Mouse (Mus musculus) spleen, adult 2 months (tissue): ENCODE results near the gene Rab3gap1. TPM values are rescaled to one million over a fixed set of nuclear protein-coding genes. Genes with fewer than 3 reads are reported as not detected.
"Not testable (repeated sequence)": the region's sequence is repeated elsewhere in the genome, so short reads cannot be mapped to it uniquely, and the experiment has no call there.

Source experiments
- DNase-seq, 2 experiments: peaks; one replicate each; pipeline versions ENCODE4 v3.0.0 to v3.0.0-alpha.2; 2012 to 2021; ENCODE audit warnings: low spot score in 2 of 2, low read depth in 1 of 2
- H3K27ac ChIP-seq: fragments of 200-500 bp; 2 replicates; pipeline ENCODE4 v1.5.1; 2012; ENCODE audit warnings: low read length, inconsistent platforms; ENCODE audit not compliant: insufficient read depth
- H3K27me3 ChIP-seq: fragments of 200-500 bp; 2 replicates; pipeline ENCODE4 v1.6.1; 2012; ENCODE audit warnings: mild to moderate bottlenecking, moderate library complexity, low read length, inconsistent platforms; ENCODE audit not compliant: control insufficient read depth, insufficient read depth
- H3K36me3 ChIP-seq: fragments of 200-500 bp; 2 replicates; pipeline ENCODE4 v1.6.1; 2012; ENCODE audit warnings: mild to moderate bottlenecking, low read length, inconsistent platforms; ENCODE audit not compliant: control insufficient read depth, insufficient read depth
- H3K4me1 ChIP-seq: fragments of 200-500 bp; 2 replicates; pipeline ENCODE4 v1.6.1; 2011; ENCODE audit warnings: inconsistent platforms; ENCODE audit not compliant: control insufficient read depth, insufficient read depth, insufficient read length
- H3K4me3 ChIP-seq: fragments of 200-500 bp; 2 replicates; pipeline ENCODE4 v1.5.1; 2011; ENCODE audit warnings: mild to moderate bottlenecking, inconsistent platforms; ENCODE audit not compliant: insufficient read depth, insufficient read length; ENCODE audit errors: extremely low read depth
- CTCF ChIP-seq: fragments of 200-500 bp; IDR thresholded peaks from 2 replicates; pipeline ENCODE4 v1.5.1; 2011; ENCODE audit warnings: mild to moderate bottlenecking, inconsistent platforms; ENCODE audit not compliant: insufficient read depth, insufficient read length, insufficient replicate concordance; ENCODE audit errors: extremely low read depth
- POLR2A ChIP-seq: fragments of 200-500 bp; IDR thresholded peaks from 2 replicates; pipeline ENCODE4 v1.6.1; 2011; ENCODE audit warnings: low read depth, low read length, inconsistent platforms
- WGBS: fragments of 180-500 bp; shearing (Covaris S2); methylation state at CpG from one replicate; pipeline ENCODE4 v1.1.7; 2018; 5-methylcytosine and 5-hydroxymethylcytosine counted together
- polyA plus RNA-seq: library from polyadenylated mRNA; depleted of rRNA; stranded (reverse); fragments of >200 nt; gene quantifications from 2 replicates; pipeline ENCODE4 v1.2.3, GENCODE M21; 2012

The Rab3gap1 gene
- polyA plus RNA-seq, 1 experiment: 17.7 TPM

- no peaks in the 10 kb centered on the region for H3K4me1 ChIP-seq
- WGBS: 90% methylated on average over 3 of the region's 3 CpGs
- no peak for TF ChIP-seq CTCF
- no peak overlapping the region for H3K27ac ChIP-seq
- H3K4me3 ChIP-seq: no peak overlapping the region
- peaks cover 16% of the 10 kb centered on the region for H3K36me3 ChIP-seq
- H3K27me3 ChIP-seq: no peaks in the 10 kb centered on the region
- no peak for DNase-seq
Measured at GRCm38 (mm10) chr1:127945696-127946575, 77.4 kb downstream of the Rab3gap1 start.

- Histone ChIP-seq H3K4me1 (no peaks in the 10 kb centered on the region), H3K4me3 (no peak overlapping the region), H3K27ac (no peak overlapping the region), H3K36me3 (peaks cover 16% of the 10 kb centered on the region), H3K27me3 (no peaks in the 10 kb centered on the region)
- 93% methylated on average over 5 of the region's 5 CpGs for WGBS
- DNase-seq: no peak
- no peak for TF ChIP-seq POLR2A
- TF ChIP-seq CTCF: no peak
Measured at GRCm38 (mm10) chr1:127946615-127947249, 78.2 kb downstream of the Rab3gap1 start.

GRCm38 (mm10) chr1:127948748-127949147 lies 80.2 kb downstream of the Rab3gap1 start:
- TF ChIP-seq CTCF (no peak), POLR2A (no peak)

DNA sequence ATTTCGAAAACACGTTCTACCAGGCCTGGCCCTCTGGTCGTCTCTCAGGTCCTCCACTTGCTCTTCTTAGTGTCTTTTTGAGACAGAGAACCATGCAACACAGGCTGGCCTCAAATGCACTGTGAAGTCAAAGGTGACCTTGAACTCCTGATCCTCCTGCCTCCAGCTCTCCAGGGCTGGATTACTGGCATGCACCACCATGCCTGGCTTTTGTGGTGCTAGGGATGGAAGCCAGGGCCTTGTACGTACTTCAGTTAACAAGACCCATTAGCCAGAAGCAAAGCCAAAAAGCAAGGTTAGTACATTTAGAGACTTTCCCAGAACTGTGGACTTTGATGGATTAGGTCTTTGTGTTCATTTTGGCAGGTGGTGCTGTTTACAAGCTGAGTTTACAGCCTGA lies 83.7 kb downstream of the Rab3gap1 start:
- WGBS: 94% methylated on average over 4 of the region's 4 CpGs
- TF ChIP-seq CTCF: no peak
- TF ChIP-seq POLR2A: no peak
- H3K4me3 ChIP-seq: no peak overlapping the region
- no peak overlapping the region for H3K27ac ChIP-seq
- H3K27me3 ChIP-seq: no peaks in the 10 kb centered on the region
- no peaks in the 10 kb centered on the region for H3K36me3 ChIP-seq
- DNase-seq: no peak
- no peaks in the 10 kb centered on the region for H3K4me1 ChIP-seq

More at GRCm38 (mm10) chr1:127948748-127949147, 80.2 kb downstream of the Rab3gap1 start:
- Histone ChIP-seq H3K4me1 (no peaks in the 10 kb centered on the region), H3K27me3 (no peaks in the 10 kb centered on the region), H3K4me3 (no peak overlapping the region), H3K27ac (no peak overlapping the region), H3K36me3 (peaks cover 4% of the 10 kb centered on the region; the same call in 1 of the 2 replicates)
- DNase-seq: no peak
- 90% methylated on average over 5 of the region's 5 CpGs for WGBS

DNA sequence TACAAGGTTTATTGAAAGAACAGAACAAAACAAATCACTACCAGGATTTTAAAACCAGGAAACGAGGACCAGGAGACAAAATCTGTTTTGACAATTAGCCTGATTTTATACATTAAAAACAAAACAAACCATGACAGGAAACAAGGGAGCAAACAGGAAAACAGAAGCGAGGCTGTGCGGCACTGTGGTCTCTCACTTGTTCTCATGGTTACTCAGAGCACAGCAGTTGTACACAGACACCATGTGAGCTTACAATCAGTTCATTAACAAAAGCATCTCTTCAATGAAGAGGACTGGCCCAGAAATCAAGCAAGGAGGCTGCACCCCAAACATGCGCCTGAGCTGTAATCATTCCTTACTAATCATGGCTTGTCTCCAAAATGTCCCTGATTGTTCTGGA lies 85.6 kb downstream of the Rab3gap1 start:
- H3K27me3 ChIP-seq, H3K27ac ChIP-seq, DNase-seq, H3K4me1 ChIP-seq, H3K36me3 ChIP-seq, H3K4me3 ChIP-seq: not testable (repeated sequence)
- 82% methylated on average over 4 of the region's 4 CpGs for WGBS

GRCm38 (mm10) chr1:127954800-127955199 lies 86.2 kb downstream of the Rab3gap1 start:
- Histone ChIP-seq H3K4me1 (no peaks in the 10 kb centered on the region), H3K4me3 (no peak overlapping the region), H3K27me3 (no peaks in the 10 kb centered on the region), H3K36me3 (no peaks in the 10 kb centered on the region), H3K27ac (no peak overlapping the region)
- DNase-seq: no peak
- WGBS: 90% methylated on average over 4 of the region's 4 CpGs
- TF ChIP-seq POLR2A (no peak), CTCF (no peak)

DNA sequence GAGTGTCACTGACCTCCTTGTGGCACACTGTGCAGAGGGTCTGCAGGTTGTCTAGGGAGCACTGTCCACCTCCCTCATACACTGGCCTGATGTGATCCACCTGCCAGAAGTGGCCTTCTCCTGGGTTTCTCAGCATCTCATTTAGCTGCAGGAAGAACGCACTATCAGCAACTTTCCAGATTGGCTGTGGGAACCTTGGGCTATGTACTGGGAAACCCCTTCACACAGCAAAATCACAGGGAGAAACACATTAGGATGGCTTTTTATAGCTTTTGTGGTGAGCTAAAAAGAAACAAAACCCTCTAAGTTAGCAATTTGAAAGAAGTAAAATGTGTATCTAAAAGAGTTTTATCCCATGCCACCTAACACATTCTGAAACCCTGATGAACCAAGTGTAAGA lies 88.0 kb downstream of the Rab3gap1 start:
- 91% methylated on average over 1 of the region's 1 CpGs for WGBS

More for the DNA sequence above, 88.0 kb downstream of the Rab3gap1 start:
- DNase-seq: no peak
- no peak overlapping the region for H3K27ac ChIP-seq
- no peaks in the 10 kb centered on the region for H3K27me3 ChIP-seq
- H3K36me3 ChIP-seq: no peaks in the 10 kb centered on the region
- no peaks in the 10 kb centered on the region for H3K4me1 ChIP-seq
- no peak overlapping the region for H3K4me3 ChIP-seq
- no peak for TF ChIP-seq POLR2A
- no peak for TF ChIP-seq CTCF
